Mouse (Mus musculus) hindbrain, embryonic 13.5 days (tissue): Measurements from ENCODE around the gene Hoxc12. TPM values are rescaled to one million over a fixed set of nuclear protein-coding genes. Genes with fewer than 3 reads are reported as not detected.

Experiments
- ATAC-seq: fragments of 200-750 bp; cut with Nextera tagmentation; 2 replicates; pipeline ENCODE4 v1.8.0; 2017; ENCODE audit warnings: moderate TSS enrichment; ENCODE audit not compliant: low FRiP score
- H3K27ac ChIP-seq: fragments of 300-500 bp; sonication (generic); 2 replicates; pipeline ENCODE4 v1.5.1; 2015; ENCODE audit warnings: inconsistent platforms, mild to moderate bottlenecking, moderate library complexity
- H3K27me3 ChIP-seq: fragments of 300-500 bp; sonication (generic); 2 replicates; pipeline ENCODE4 v1.6.1; 2015; ENCODE audit warnings: mild to moderate bottlenecking, inconsistent platforms
- H3K36me3 ChIP-seq: fragments of 300-500 bp; sonication (generic); 2 replicates; pipeline ENCODE4 v1.6.1; 2015; ENCODE audit warnings: mild to moderate bottlenecking, inconsistent platforms
- H3K4me1 ChIP-seq: fragments of 300-500 bp; sonication (generic); replicated peaks from 2 replicates; pipeline ENCODE4 v1.6.1; 2015; ENCODE audit warnings: inconsistent platforms
- H3K4me2 ChIP-seq: fragments of 300-500 bp; sonication (generic); 2 replicates; pipeline ENCODE4 v1.6.1; 2015; ENCODE audit warnings: inconsistent platforms, mild to moderate bottlenecking, moderate library complexity
- H3K4me3 ChIP-seq: fragments of 300-500 bp; sonication (generic); 2 replicates; pipeline ENCODE4 v1.5.1; 2015; ENCODE audit warnings: mild to moderate bottlenecking, inconsistent platforms
- H3K9ac ChIP-seq: fragments of 300-500 bp; sonication (generic); 2 replicates; pipeline ENCODE4 v1.6.1; 2015; ENCODE audit warnings: mild to moderate bottlenecking, inconsistent platforms
- H3K9me3 ChIP-seq: fragments of 300-500 bp; sonication (generic); 2 replicates; pipeline ENCODE4 v1.6.1; 2016; ENCODE audit warnings: inconsistent platforms
- WGBS: fragments of 180-500 bp; shearing (Covaris S2); methylation state at CpG from one replicate; pipeline ENCODE4 v1.1.7; 2015; 5-methylcytosine and 5-hydroxymethylcytosine counted together
- polyA plus RNA-seq: library from polyadenylated mRNA; unstranded; fragments of >200 nt; fragmentation: Nextera tagmentation; extraction: Ambion mirVana; gene quantifications from 2 replicates; pipeline ENCODE4 v1.2.1, GENCODE M21; 2015

Gene Hoxc12
- polyA plus RNA-seq, 1 experiment from 2014 or later = not detected

DNA sequence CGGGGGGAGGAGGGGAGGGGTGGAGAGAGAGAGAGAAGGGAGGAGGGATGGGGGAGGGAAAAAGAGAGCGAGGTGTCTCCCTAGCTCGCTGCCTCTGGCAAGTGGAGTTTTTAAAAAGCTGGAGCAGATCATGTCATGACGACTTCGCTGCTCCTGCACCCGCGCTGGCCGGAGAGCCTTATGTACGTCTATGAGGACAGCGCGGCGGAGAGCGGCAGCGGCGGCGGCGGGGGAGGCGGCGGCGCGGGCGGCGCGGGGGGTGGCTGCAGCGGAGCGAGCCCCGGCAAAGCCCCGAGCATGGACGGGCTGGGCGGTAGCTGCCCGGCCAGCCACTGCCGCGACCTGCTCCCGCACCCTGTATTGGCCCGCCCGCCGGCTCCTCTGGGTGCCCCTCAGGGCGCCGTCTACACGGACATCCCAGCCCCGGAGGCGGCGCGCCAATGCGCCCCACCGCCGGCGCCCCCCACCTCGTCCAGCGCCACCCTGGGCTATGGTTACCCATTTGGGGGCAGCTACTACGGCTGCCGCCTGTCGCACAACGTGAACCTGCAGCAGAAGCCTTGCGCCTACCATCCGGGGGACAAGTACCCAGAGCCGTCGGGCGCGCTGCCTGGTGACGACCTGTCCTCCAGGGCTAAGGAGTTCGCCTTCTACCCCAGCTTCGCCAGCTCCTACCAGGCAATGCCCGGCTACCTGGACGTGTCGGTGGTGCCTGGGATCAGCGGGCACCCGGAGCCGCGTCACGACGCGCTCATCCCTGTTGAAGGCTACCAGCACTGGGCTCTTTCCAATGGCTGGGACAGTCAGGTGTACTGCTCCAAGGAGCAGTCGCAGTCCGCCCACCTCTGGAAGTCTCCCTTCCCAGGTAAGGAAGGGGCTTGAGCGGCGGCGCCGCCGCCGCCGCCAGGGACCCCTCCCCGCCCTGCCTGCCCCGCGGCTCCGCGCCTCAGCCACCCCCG, 15.2 kb upstream of the Hoxc12 start, which contains the start of gene Hoxc13:
Hoxc13 (plus strand) TSS at position 51 of the 959 bp plus-strand sequence.
- ATAC-seq = no peak
- peaks cover 2% of the 10 kb centered on the region; the same call in 1 of the 2 replicates for H3K4me1 ChIP-seq
- H3K27me3 ChIP-seq = peaks cover 99% of the 10 kb centered on the region
- H3K9ac ChIP-seq = no peak within 1 kb of the TSS
- peak within 1 kb of the TSS; percentile 23 for H3K4me2 ChIP-seq
- under 1% methylated on average over 72 of the region's 88 CpGs for WGBS
- no peaks in the 10 kb centered on the region for H3K9me3 ChIP-seq
- H3K36me3 ChIP-seq = no peaks in the 10 kb centered on the region
- no peak within 1 kb of the TSS for H3K27ac ChIP-seq
- 0 out of 2 replicates have a peak within 1 kb of the TSS, but pooled peaks have one; percentile 5 for H3K4me3 ChIP-seq

GRCm38 (mm10) chr15:102922012-102922362, 14.6 kb upstream of the Hoxc12 start:
- ATAC-seq = no peak
- Histone ChIP-seq H3K27ac (no peak overlapping the region), H3K27me3 (peaks cover 99% of the 10 kb centered on the region), H3K36me3 (no peaks in the 10 kb centered on the region), H3K4me1 (peaks cover 2% of the 10 kb centered on the region; the same call in 1 of the 2 replicates), H3K4me3 (no peak overlapping the region), H3K9ac (no peak overlapping the region), H3K4me2 (no peak overlapping the region), H3K9me3 (no peaks in the 10 kb centered on the region)
- WGBS = 0% methylated on average over 19 of the region's 24 CpGs

DNA sequence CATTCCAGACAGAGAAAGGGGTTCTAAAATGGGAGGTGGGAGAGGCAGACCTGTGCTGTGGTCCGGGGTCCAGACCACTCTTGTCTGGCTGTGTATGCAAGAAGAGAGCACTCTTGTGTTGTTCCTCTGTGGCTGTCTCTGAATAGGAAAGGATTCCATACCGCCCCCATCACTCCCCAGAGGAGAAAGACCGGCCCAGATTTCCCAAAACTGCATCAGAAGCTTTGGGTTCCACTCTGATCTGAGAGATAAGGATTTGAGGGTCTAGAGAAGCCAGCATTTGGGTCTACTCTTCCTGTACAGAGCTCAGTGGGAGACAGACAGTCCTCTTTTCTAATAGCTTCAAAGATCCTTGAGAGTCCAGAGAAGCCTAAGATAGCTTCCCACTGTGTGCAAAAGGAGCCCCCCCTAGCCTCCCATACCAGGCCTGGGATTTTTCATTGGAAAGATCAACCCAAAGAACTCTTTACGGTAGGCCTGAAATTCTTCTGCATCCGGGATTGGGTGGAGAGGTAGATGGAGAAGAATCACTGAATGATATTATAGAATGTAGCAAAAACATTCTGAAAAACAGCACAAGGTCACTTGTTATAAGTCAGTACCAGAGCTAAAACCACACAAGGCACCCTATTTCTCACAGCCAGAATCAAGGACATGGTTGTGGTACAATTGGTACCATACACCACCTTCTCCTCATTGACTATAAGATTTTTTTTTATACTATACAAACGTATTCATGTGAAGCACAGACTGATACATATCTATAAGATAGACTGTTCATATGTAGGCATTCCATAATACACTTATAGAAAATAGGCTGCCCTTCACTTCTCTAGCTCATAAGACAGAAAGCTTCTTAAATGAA, 13.7 kb upstream of the Hoxc12 start:
- H3K4me1 ChIP-seq = peaks cover 2% of the 10 kb centered on the region; the same call in 1 of the 2 replicates
- WGBS = 12% methylated on average over 6 of the region's 6 CpGs
- H3K36me3 ChIP-seq = no peaks in the 10 kb centered on the region
- ATAC-seq = no peak
- no peak overlapping the region for H3K9ac ChIP-seq
- H3K4me2 ChIP-seq = no peak overlapping the region
- H3K4me3 ChIP-seq = no peak overlapping the region
- H3K27me3 ChIP-seq = peaks cover 99% of the 10 kb centered on the region
- no peaks in the 10 kb centered on the region for H3K9me3 ChIP-seq
- H3K27ac ChIP-seq = no peak overlapping the region

DNA sequence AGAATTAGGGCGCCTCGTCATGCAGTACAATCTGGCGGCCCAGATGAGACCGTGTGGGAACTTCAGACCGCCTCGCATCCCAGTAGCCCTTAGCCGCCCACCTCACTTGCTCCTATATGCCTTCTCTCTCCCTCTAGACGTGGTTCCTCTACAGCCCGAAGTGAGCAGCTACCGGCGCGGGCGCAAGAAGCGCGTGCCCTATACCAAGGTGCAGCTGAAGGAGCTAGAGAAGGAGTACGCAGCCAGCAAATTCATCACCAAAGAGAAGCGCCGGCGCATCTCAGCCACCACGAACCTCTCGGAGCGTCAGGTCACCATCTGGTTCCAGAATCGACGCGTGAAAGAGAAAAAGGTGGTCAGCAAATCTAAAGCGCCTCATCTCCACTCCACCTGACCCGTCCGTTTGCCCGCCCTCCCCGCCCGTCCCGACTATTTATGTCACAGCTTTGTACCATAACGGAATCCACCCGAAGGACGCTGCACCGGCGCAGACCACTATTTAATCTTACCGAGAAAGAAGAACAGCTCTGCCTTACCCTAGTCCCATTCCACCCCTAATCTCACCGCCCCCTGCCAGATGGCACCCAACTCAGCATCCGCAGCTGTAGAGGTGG, 9.4 kb upstream of the Hoxc12 start:
- no peak overlapping the region for H3K27ac ChIP-seq
- peaks cover 99% of the 10 kb centered on the region for H3K27me3 ChIP-seq
- WGBS = 1% methylated on average over 40 of the region's 40 CpGs
- no peaks in the 10 kb centered on the region for H3K9me3 ChIP-seq
- no peak overlapping the region for H3K4me2 ChIP-seq
- H3K9ac ChIP-seq = no peak overlapping the region
- no peaks in the 10 kb centered on the region for H3K4me1 ChIP-seq
- H3K4me3 ChIP-seq = no peak overlapping the region
- no peak for ATAC-seq
- H3K36me3 ChIP-seq = no peaks in the 10 kb centered on the region

DNA sequence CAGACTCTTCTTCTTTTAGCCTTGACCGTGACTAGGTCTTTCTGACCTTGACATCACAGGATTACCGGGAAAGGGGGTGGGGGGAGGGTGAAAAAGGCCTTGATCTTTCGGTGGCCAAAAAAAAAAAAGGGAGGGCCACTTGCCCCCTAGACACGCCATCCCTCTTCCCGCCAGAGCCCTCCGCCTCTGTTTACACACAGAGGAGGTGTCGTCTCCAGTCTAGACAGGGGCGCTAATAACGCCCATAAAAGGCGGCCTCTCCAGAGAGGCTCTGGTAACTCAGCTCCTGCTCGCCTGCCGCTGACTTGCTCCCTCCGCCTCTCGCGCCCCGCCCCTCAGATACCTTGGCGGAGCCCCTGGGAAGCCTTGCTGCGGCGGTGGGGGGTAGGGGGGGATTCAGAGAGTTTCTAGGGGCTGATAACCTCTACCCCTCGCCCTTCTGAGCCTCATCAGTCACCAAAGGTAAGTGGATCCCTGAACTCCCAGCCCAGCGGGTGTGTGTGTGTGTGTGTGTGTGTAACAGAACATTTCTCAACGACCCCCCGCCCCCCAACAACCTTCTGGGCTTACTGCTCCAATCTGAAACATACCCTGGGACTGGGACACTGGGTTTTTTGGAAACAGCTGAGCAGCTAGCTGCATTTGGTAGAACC, 4.7 kb upstream of the Hoxc12 start:
- H3K4me3 ChIP-seq = no peak overlapping the region
- no peak overlapping the region for H3K4me2 ChIP-seq
- WGBS = under 1% methylated on average over 23 of the region's 23 CpGs
- no peak for ATAC-seq
- H3K27ac ChIP-seq = no peak overlapping the region
- no peak overlapping the region for H3K9ac ChIP-seq
- no peaks in the 10 kb centered on the region for H3K4me1 ChIP-seq
- no peaks in the 10 kb centered on the region for H3K9me3 ChIP-seq
- no peaks in the 10 kb centered on the region for H3K36me3 ChIP-seq
- H3K27me3 ChIP-seq = peaks cover 100% of the 10 kb centered on the region

DNA sequence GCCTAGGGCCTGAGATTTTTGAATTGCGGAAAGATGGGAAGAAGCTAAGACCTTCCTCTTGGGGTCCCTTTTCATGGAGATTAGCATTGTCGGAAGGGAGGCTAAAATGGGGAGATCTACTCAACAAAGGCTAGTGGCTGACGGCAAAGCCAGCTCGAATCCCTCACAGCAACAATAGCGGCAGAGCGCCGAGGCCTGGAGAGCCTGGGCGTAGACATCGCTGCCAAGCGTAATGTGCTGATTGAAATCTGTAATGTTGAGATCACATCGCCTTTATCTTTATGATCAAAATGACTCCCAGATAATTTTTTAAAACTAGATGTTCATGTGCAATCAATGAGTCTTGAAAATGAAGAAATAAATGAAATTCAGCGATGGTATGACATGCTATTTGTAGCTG, 2.1 kb upstream of the Hoxc12 start:
- no peaks in the 10 kb centered on the region for H3K36me3 ChIP-seq
- H3K9me3 ChIP-seq = no peaks in the 10 kb centered on the region
- WGBS = under 1% methylated on average over 12 of the region's 12 CpGs
- no peak for ATAC-seq
- no peak overlapping the region for H3K9ac ChIP-seq
- no peak overlapping the region for H3K4me2 ChIP-seq
- H3K4me3 ChIP-seq = no peak overlapping the region
- peaks cover 100% of the 10 kb centered on the region for H3K27me3 ChIP-seq
- H3K27ac ChIP-seq = no peak overlapping the region
- H3K4me1 ChIP-seq = no peaks in the 10 kb centered on the region

GRCm38 (mm10) chr15:102934897-102935296, 1.7 kb upstream of the Hoxc12 start:
- H3K9me3 ChIP-seq = no peaks in the 10 kb centered on the region
- WGBS = under 1% methylated on average over 27 of the region's 27 CpGs
- H3K27ac ChIP-seq = no peak overlapping the region
- no peak overlapping the region for H3K9ac ChIP-seq
- no peaks in the 10 kb centered on the region for H3K4me1 ChIP-seq
- no peak overlapping the region for H3K4me3 ChIP-seq
- ATAC-seq = no peak
- H3K27me3 ChIP-seq = peaks cover 100% of the 10 kb centered on the region
- H3K36me3 ChIP-seq = no peaks in the 10 kb centered on the region
- no peak overlapping the region for H3K4me2 ChIP-seq

DNA sequence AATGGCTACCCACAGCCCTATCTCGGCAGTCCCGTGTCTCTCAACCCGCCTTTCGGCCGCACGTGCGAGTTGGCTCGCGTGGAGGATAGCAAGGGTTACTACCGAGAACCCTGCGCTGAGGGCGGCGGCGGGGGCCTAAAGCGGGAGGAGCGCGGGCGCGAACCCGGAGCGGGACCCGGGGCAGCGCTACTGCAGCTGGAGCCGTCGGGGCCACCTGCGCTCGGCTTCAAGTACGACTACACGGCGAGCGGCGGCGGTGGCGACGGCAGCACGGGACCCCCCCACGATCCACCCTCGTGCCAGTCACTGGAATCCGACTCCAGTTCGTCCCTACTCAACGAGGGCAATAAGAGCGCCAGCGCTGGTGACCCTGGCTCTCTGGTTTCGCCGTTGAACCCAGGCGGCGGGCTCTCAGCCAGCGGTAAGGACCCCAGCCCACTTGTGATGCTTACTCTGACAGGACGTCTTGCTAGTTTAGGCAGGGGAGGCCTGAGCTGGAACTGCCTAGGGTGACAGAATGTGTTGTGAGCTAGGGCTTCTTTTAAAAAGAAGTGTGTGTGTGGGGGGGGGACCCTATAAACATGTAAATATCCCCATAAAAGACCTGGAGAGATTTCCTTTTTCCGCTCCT, 594 bp downstream of the Hoxc12 start:
- H3K4me1 ChIP-seq = no peaks in the 10 kb centered on the region
- H3K4me2 ChIP-seq = no peak overlapping the region
- no peak overlapping the region for H3K27ac ChIP-seq
- no peak overlapping the region for H3K4me3 ChIP-seq
- H3K27me3 ChIP-seq = peaks cover 100% of the 10 kb centered on the region
- no peaks in the 10 kb centered on the region for H3K36me3 ChIP-seq
- WGBS = 1% methylated on average over 50 of the region's 50 CpGs
- H3K9ac ChIP-seq = no peak overlapping the region
- H3K9me3 ChIP-seq = no peaks in the 10 kb centered on the region
- ATAC-seq = no peak

DNA sequence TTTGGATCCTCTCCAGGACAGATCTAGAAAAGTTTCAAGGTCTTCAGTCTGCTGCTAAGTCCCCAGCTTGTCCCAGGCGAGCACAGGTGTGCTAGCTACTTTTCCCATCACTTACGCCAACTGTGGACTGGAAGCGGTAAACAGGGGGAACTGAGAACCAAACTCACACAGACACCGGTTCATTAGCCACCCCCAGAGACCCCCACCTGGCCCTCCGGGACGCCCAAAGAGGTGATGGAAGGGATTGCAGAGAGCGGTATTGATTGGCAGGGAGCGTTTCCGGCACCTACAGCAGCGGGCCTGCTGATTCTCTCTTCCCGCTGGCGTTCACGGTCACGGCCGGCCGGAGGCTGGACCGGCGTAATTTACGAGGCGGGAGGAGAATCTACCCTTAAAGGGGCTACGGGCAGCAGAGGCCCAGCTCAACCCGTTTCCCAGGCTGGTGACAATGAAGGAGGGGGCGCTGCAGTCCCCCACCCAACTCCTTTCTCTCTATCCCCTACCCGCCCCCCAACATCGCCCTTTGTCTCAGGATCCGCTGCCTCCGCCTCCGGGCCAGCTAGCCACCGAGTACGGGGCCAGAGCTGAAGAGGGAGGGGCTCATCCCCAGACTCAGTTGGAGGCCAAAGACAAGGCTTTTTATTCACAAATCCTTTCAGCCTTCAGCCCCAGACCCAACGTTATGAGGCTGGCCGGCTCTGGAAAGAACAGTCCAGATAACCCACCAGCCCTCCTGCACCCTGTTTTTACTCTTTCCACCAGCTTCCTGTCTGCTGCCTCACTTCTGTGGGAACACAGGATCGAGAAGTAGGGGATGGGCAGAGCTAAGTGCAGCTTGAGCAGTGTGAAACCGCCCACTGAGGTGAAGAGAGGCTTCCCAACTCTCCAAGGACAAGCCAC, 2.9 kb downstream of the Hoxc12 start:
- H3K4me2 ChIP-seq = no peak overlapping the region
- H3K4me1 ChIP-seq = peaks cover 6% of the 10 kb centered on the region
- H3K27ac ChIP-seq = no peak overlapping the region
- no peak overlapping the region for H3K9ac ChIP-seq
- H3K36me3 ChIP-seq = no peaks in the 10 kb centered on the region
- peaks cover 100% of the 10 kb centered on the region for H3K27me3 ChIP-seq
- WGBS = 1% methylated on average over 32 of the region's 34 CpGs
- no peak overlapping the region for H3K4me3 ChIP-seq
- H3K9me3 ChIP-seq = no peaks in the 10 kb centered on the region
- no peak for ATAC-seq

DNA sequence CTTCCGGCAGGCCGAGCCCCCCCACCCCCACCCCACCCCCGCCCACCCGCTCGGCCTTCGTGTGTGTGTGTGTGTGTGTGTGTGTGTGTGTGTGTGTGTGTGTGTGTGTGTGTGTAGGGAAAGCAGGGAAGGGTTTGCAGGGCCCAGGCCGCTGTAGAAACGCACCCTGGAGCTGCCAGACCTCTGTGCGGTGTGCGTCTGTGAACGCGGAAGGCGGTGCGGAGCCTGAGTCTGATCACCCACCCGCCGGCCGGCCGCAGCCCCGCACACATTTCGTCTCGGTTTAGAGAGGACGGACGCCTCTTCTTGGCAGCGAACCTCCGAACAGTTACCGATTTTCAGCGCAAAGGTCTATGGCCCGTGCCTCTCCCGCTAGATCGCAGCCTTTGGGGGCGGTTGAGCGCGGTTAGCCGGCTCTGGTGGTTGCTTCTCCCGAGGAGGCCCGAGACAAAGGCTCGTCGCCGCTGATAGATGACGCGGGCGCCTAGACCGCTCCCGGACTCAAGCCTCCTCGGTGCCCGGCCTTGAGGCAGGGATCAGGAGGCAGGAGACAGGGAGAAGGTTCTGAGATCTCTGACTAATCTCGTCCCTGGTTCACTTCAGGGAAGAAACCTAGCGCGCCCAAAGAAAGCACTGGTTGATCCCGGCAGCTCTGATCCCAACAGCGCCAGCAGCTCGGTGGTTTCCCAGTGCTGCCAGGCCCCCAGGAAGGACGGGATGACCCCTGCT, 6.3 kb downstream of the Hoxc12 start:
- WGBS = under 1% methylated on average over 53 of the region's 53 CpGs
- Histone ChIP-seq H3K27me3 (peaks cover 100% of the 10 kb centered on the region), H3K4me1 (peaks cover 6% of the 10 kb centered on the region), H3K36me3 (no peaks in the 10 kb centered on the region), H3K9me3 (no peaks in the 10 kb centered on the region), H3K9ac (0 out of 2 replicates have a peak overlapping the region, but pooled peaks have one; percentile 13), H3K4me2 (peak overlapping the region; percentile 27; the same call in 1 of the 2 replicates), H3K27ac (no peak overlapping the region), H3K4me3 (peak overlapping the region; percentile 5; the same call in 1 of the 2 replicates)
- ATAC-seq = no peak
